Comparison of ENCODE assay signal across 21 mouse cellular contexts in genomic region chr10:28010756-28011155, GRCm38 (mm10).
A peak's percentile ranks its signal among the peaks of the same experiment; 100 is the strongest.
DNase-seq lines count a peak whose midpoint lies in the region; TF ChIP-seq lines count a peak whose summit lies in the region.
"Had no signal": no experiment of that assay in that cellular context is flagged by ENCODE, and none has a peak within 500 bp of the region (broad histone marks: within the 10 kb centered on the region; RNA-seq: fewer than 3 reads in every experiment).

No protein-coding gene starts in this region.

- intact Hi-C loops in heart, postnatal 36 days (cut with DNase I) = no loop called here

- no peak for DNase-seq in ES-E14 (ENCODE audit: low read depth, low spot score)
- peak; percentile 56 for DNase-seq in fat pad, adult 2 months (ENCODE audit: extremely low read depth, low read depth, low spot score)
- no peak for DNase-seq in thymus, adult 2 months
- no peak for DNase-seq in heart, postnatal 36 days
- no peak for DNase-seq in cerebellum, adult 11 months
- DNase-seq: adrenal gland, adult 2 months; adrenal gland, postnatal 10 days; adrenal gland, postnatal 25 days; cerebellum, adult 18-20 months; cerebellum, adult 8-10 months; cerebellum, adult 9-11 months; cerebellum, postnatal 14 days; cerebellum, postnatal 36 days; embryo, embryonic 11 days; forebrain, postnatal 0 days had no signal

- no peaks in the 10 kb centered on the region for H3K27me3 ChIP-seq in ES-Bruce4 (ENCODE audit: control insufficient read depth, insufficient read depth, low read length, poor library complexity, severe bottlenecking)
- no peaks in the 10 kb centered on the region for H3K27me3 ChIP-seq in thymus, adult 2 months (ENCODE audit: control insufficient read depth, insufficient read depth, low read length)
- H3K27me3 ChIP-seq: embryonic facial prominence, embryonic 12.5 days; embryonic facial prominence, embryonic 15.5 days; forebrain, embryonic 13.5 days; forebrain, embryonic 15.5 days had no signal

- H3K9ac ChIP-seq in ES-Bruce4 (ENCODE audit: low read depth, poor library complexity, severe bottlenecking) = no peak overlapping the region
- H3K9ac ChIP-seq in ES-E14 (ENCODE audit: insufficient read depth, low read depth, low read length, poor library complexity, severe bottlenecking) = no peak overlapping the region
- H3K9ac ChIP-seq: embryonic facial prominence, embryonic 12.5 days; embryonic facial prominence, embryonic 15.5 days; forebrain, embryonic 13.5 days; forebrain, embryonic 15.5 days; forebrain, postnatal 0 days had no signal

- H3K4me1 ChIP-seq in ES-Bruce4 (ENCODE audit: control insufficient read depth, insufficient read depth, low read length) = peaks cover 8% of the 10 kb centered on the region
- H3K4me1 ChIP-seq in ES-E14 (ENCODE audit: control insufficient read depth in 2 of 2, insufficient read depth in 2 of 2, low read length in 2 of 2, poor library complexity in 1 of 2) = peaks cover 26 to 28% of the 10 kb centered on the region in 2 experiments
- H3K4me1 ChIP-seq in thymus, adult 2 months (replicated peaks; ENCODE audit: control insufficient read depth, insufficient read depth, low read length) = no peaks in the 10 kb centered on the region
- H3K4me1 ChIP-seq: embryonic facial prominence, embryonic 12.5 days; embryonic facial prominence, embryonic 15.5 days; forebrain, embryonic 13.5 days; forebrain, embryonic 15.5 days had no signal

- H3K4me3 ChIP-seq in ES-Bruce4 (ENCODE audit: low read depth, low read length) (no peak overlapping the region), ES-E14 (ENCODE audit: insufficient read depth in 1 of 2, low read depth in 1 of 2, low read length in 2 of 2, poor library complexity in 1 of 2, severe bottlenecking in 1 of 2) (no peak overlapping the region)
- H3K4me3 ChIP-seq in thymus, adult 2 months (ENCODE audit: control insufficient read depth, insufficient read depth, low read length) = no peak overlapping the region
- H3K4me3 ChIP-seq: embryonic facial prominence, embryonic 12.5 days; embryonic facial prominence, embryonic 15.5 days; erythroblast, embryonic 14.5 days; forebrain, embryonic 13.5 days; forebrain, embryonic 15.5 days had no signal

- TF ChIP-seq CTCF in ES-Bruce4 (IDR thresholded peaks at IDR 0.05; ENCODE audit: low read depth, low read length) = no peak
- no peak for TF ChIP-seq CTCF in thymus, adult 2 months (IDR thresholded peaks at IDR 0.05; ENCODE audit: borderline replicate concordance, control insufficient read depth, extremely low read depth, insufficient read depth, low read length, poor library complexity)

- no peaks in the 10 kb centered on the region for H3K36me3 ChIP-seq in ES-Bruce4 (ENCODE audit: control insufficient read depth, insufficient read depth, low read length, poor library complexity, severe bottlenecking)
- H3K36me3 ChIP-seq in ES-E14 (ENCODE audit: control insufficient read depth, insufficient read depth, low read length, poor library complexity, severe bottlenecking) = no peaks in the 10 kb centered on the region
- H3K36me3 ChIP-seq in thymus, adult 2 months (ENCODE audit: control insufficient read depth, insufficient read depth, low read length) = no peaks in the 10 kb centered on the region
- H3K36me3 ChIP-seq: embryonic facial prominence, embryonic 12.5 days; embryonic facial prominence, embryonic 15.5 days; forebrain, embryonic 15.5 days had no signal

- H3K27ac ChIP-seq in ES-Bruce4 (ENCODE audit: insufficient read depth, low read length) (peak overlapping the region; percentile 93), ES-E14 (ENCODE audit: insufficient read depth, low read depth, low read length, poor library complexity, severe bottlenecking) (peak overlapping the region; percentile 26; the same call in 1 of the 2 replicates)
- no peak overlapping the region for H3K27ac ChIP-seq in thymus, adult 2 months (ENCODE audit: control insufficient read depth, insufficient read depth, low read length)
- H3K27ac ChIP-seq: embryonic facial prominence, embryonic 12.5 days; embryonic facial prominence, embryonic 15.5 days; forebrain, embryonic 13.5 days; forebrain, embryonic 15.5 days had no signal

- H3K9me3 ChIP-seq in ES-Bruce4 (replicated peaks; ENCODE audit: control insufficient read depth, insufficient read depth, low read length, poor library complexity, severe bottlenecking) = no peaks in the 10 kb centered on the region
- H3K9me3 ChIP-seq in ES-E14 (ENCODE audit: control insufficient read depth, insufficient read depth, low read depth, low read length) = no peaks in the 10 kb centered on the region
- H3K9me3 ChIP-seq: embryonic facial prominence, embryonic 12.5 days; embryonic facial prominence, embryonic 15.5 days; forebrain, embryonic 13.5 days; forebrain, embryonic 15.5 days had no signal

- 60% methylated on average over 2 of the region's 2 CpGs for WGBS in thymus, adult 2 months

- in situ Hi-C loops in ES-E14 (cut with MboI; ENCODE audit: low sequenced_read_pairs in 2 of 2, unreplicated experiment in 2 of 2) = no loop called here

- TF ChIP-seq POLR2A in ES-Bruce4 (IDR thresholded peaks at IDR 0.05; ENCODE audit: insufficient read depth, low read length) = no peak
- TF ChIP-seq POLR2A in thymus, adult 2 months (IDR thresholded peaks at IDR 0.05; ENCODE audit: control insufficient read depth, extremely low read depth, insufficient read depth, low read length, poor library complexity) = no peak

- TF ChIP-seq EP300 in ES-Bruce4 (IDR thresholded peaks at IDR 0.05; ENCODE audit: insufficient read depth, low read depth, low read length) = no peak

TF ChIP-seq in ES-E14, 5 proteins besides CTCF, POLR2A, EP300 and RAD21:
- TF ChIP-seq HCFC1 (IDR thresholded peaks at IDR 0.05; ENCODE audit: borderline replicate concordance, insufficient read depth, low read length) (no peak), ZC3H11A (IDR thresholded peaks at IDR 0.05; ENCODE audit: borderline replicate concordance, low read depth, low read length) (no peak), CHD2 (IDR thresholded peaks at IDR 0.05; ENCODE audit: low read depth, low read length) (no peak), ZNF384 (IDR thresholded peaks at IDR 0.05; ENCODE audit: low read depth, low read length) (no peak), MAFK (IDR thresholded peaks at IDR 0.05; ENCODE audit: insufficient read depth, low read depth, low read length) (no peak)
